ENCODE assay signal across 11 mouse cellular contexts in the genomic region with DNA sequence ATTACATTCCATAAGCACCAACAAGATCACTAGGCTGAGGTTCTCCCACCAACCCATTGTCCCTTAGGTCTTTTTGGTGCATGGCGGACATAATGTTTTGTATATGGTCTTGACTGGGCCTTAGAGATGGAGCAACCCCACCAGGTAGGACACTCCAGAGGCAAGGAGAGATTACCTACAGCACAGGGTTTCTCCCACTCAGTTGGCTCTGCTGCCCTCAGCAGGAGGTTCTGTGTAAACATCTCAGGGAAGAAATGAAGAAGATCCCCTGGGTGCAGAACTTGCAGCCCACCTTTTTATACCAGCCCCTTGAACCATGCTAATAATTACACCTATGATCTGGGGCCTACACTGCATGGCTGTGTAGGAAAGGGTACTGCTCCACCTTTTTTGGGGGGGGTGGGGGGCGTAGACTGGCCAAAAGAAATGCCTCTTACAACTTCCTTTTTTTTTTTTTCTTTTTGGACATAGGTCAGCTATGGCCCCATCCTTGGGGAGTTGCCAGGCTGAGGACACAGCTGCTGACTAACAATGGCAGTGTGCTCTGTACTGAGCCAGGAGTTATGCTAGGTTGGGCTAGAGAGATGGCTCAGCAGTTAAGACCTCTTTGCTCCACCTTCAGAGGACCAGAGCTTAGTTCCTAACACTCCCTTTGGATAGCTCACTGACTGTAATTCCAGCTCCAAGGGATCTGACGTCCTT. TPM values are rescaled to one million over a fixed set of nuclear protein-coding genes. Genes with fewer than 3 reads are reported as not detected.
A peak's percentile ranks its signal among the peaks of the same experiment; 100 is the strongest.
DNase-seq lines count a peak whose midpoint lies in the region; ATAC-seq and TF ChIP-seq lines count a peak whose summit lies in the region.
"Had no signal": no experiment of that assay in that cellular context is flagged by ENCODE, and none has a peak within 500 bp of the region (broad histone marks: within the 10 kb centered on the region; RNA-seq: fewer than 3 reads in every experiment).

No protein-coding gene starts in this region.

- no peak overlapping the region for H3K27ac ChIP-seq in heart, embryonic 15.5 days
- no peak overlapping the region for H3K27ac ChIP-seq in heart, embryonic 10.5 days
- H3K27ac ChIP-seq in liver, embryonic 14.5 days: no peak overlapping the region
- peak overlapping the region; percentile 9 for H3K27ac ChIP-seq in macrophage
- no peak overlapping the region for H3K27ac ChIP-seq in forebrain, embryonic 10.5 days
- H3K27ac ChIP-seq: embryonic facial prominence, embryonic 13.5 days; midbrain, embryonic 12.5 days had no signal

- no peaks in the 10 kb centered on the region for H3K9me3 ChIP-seq in heart, embryonic 15.5 days (replicated peaks)
- no peaks in the 10 kb centered on the region for H3K9me3 ChIP-seq in heart, embryonic 10.5 days
- no peaks in the 10 kb centered on the region for H3K9me3 ChIP-seq in liver, embryonic 14.5 days (ENCODE audit: control insufficient read depth, low read length)
- H3K9me3 ChIP-seq in forebrain, embryonic 10.5 days: no peaks in the 10 kb centered on the region
- H3K9me3 ChIP-seq: embryonic facial prominence, embryonic 13.5 days; midbrain, embryonic 12.5 days had no signal

- TF ChIP-seq EP300 in liver, embryonic 14.5 days (IDR thresholded peaks at IDR 0.05; ENCODE audit: low read depth): no peak

- H3K36me3 ChIP-seq in heart, embryonic 15.5 days: no peaks in the 10 kb centered on the region
- no peaks in the 10 kb centered on the region for H3K36me3 ChIP-seq in heart, embryonic 10.5 days
- H3K36me3 ChIP-seq in liver, embryonic 14.5 days (replicated peaks; ENCODE audit: control insufficient read depth, insufficient read depth, low read depth): no peaks in the 10 kb centered on the region
- H3K36me3 ChIP-seq in macrophage (ENCODE audit: inconsistent target): no peaks in the 10 kb centered on the region
- H3K36me3 ChIP-seq in forebrain, embryonic 10.5 days (replicated peaks): no peaks in the 10 kb centered on the region
- H3K36me3 ChIP-seq: midbrain, embryonic 12.5 days had no signal

- no peaks in the 10 kb centered on the region for H3K79me2 ChIP-seq in macrophage (ENCODE audit: inconsistent target)

- no peak overlapping the region for H3K4me2 ChIP-seq in heart, embryonic 15.5 days
- H3K4me2 ChIP-seq in liver, embryonic 14.5 days (ENCODE audit: low read depth): no peak overlapping the region
- H3K4me2 ChIP-seq: embryonic facial prominence, embryonic 13.5 days; midbrain, embryonic 12.5 days had no signal

- peaks cover 4% of the 10 kb centered on the region for H3K4me1 ChIP-seq in heart, embryonic 15.5 days (replicated peaks)
- no peaks in the 10 kb centered on the region; the same call in 1 of the 2 replicates for H3K4me1 ChIP-seq in heart, embryonic 10.5 days
- H3K4me1 ChIP-seq in liver, embryonic 14.5 days (replicated peaks; ENCODE audit: control insufficient read depth in 2 of 2, insufficient read depth in 2 of 2, low read length in 1 of 2): no peaks in the 10 kb centered on the region
- no peaks in the 10 kb centered on the region for H3K4me1 ChIP-seq in forebrain, embryonic 10.5 days
- H3K4me1 ChIP-seq: embryonic facial prominence, embryonic 13.5 days; midbrain, embryonic 12.5 days had no signal

- 0 out of 2 replicates have a peak, but pooled peaks have one; percentile 10 for TF ChIP-seq CTCF in liver, embryonic 14.5 days (IDR thresholded peaks at IDR 0.05; ENCODE audit: low read depth)

- 0 out of 2 replicates have a peak, but pooled peaks have one; percentile 6 for ATAC-seq in heart, embryonic 15.5 days (replicated peaks; ENCODE audit: insufficient number of reproducible peaks, insufficient read depth, low FRiP score, low read depth)
- no peak for ATAC-seq in liver, embryonic 14.5 days (ENCODE audit: insufficient read depth)
- ATAC-seq: inflammation-experienced regulatory T-cells, adult 6 months had no signal

- H3K4me3 ChIP-seq in heart, embryonic 15.5 days: no peak overlapping the region
- H3K4me3 ChIP-seq in heart, embryonic 10.5 days: no peak overlapping the region
- no peak overlapping the region for H3K4me3 ChIP-seq in liver, embryonic 14.5 days (ENCODE audit: insufficient read depth in 1 of 2, low read depth in 2 of 2, low read length in 2 of 2)
- H3K4me3 ChIP-seq in macrophage (ENCODE audit: inconsistent target): no peak overlapping the region
- no peak overlapping the region for H3K4me3 ChIP-seq in forebrain, embryonic 10.5 days
- H3K4me3 ChIP-seq: embryonic facial prominence, embryonic 13.5 days; midbrain, embryonic 12.5 days had no signal

- no peaks in the 10 kb centered on the region for H3K27me3 ChIP-seq in heart, embryonic 15.5 days
- no peaks in the 10 kb centered on the region for H3K27me3 ChIP-seq in heart, embryonic 10.5 days (ENCODE audit: insufficient read depth, poor library complexity, severe bottlenecking)
- H3K27me3 ChIP-seq in liver, embryonic 14.5 days (ENCODE audit: control insufficient read depth, insufficient read depth, low read length): no peaks in the 10 kb centered on the region
- H3K27me3 ChIP-seq in forebrain, embryonic 10.5 days (ENCODE audit: poor library complexity, severe bottlenecking): no peaks in the 10 kb centered on the region
- H3K27me3 ChIP-seq: embryonic facial prominence, embryonic 13.5 days; midbrain, embryonic 12.5 days had no signal

- DNase-seq in heart, embryonic 10.5 days (ENCODE audit: low spot score): no peak
- DNase-seq in liver, embryonic 14.5 days (ENCODE audit: low read depth in 3 of 3, low spot score in 3 of 3): no peak
- DNase-seq in liver: no peak
- peak; percentile 76 for DNase-seq in adrenal gland, postnatal 14 days
- DNase-seq in forebrain, embryonic 10.5 days (ENCODE audit: extremely low spot score, low spot score): no peak
- no peak for DNase-seq in layer of hippocampus, adult 18-20 months (ENCODE audit: low spot score in 2 of 2)

- no peak overlapping the region for H3K9ac ChIP-seq in heart, embryonic 15.5 days
- no peak overlapping the region for H3K9ac ChIP-seq in liver, embryonic 14.5 days (replicated peaks)
- H3K9ac ChIP-seq: embryonic facial prominence, embryonic 13.5 days; midbrain, embryonic 12.5 days had no signal

- WGBS in heart, embryonic 15.5 days: 70% methylated on average over 3 of the region's 3 CpGs
- WGBS in heart, embryonic 10.5 days: 71% methylated on average over 3 of the region's 3 CpGs
- WGBS in liver, embryonic 14.5 days (ENCODE audit: insufficient replicate concordance): 50% methylated on average over 3 of the region's 3 CpGs
- WGBS in macrophage (ENCODE audit: missing documents): 58% methylated on average over 3 of the region's 3 CpGs
- 92% methylated on average over 3 of the region's 3 CpGs for WGBS in forebrain, embryonic 10.5 days

RNA-seq across cellular contexts. Expression of gene Olfml2a, which starts 12.8 kb away (rescaled TPM):
- 7.2 and 11.5 TPM in 2 replicates for polyA plus RNA-seq in heart, embryonic 15.5 days (2015; fragmentation: Nextera tagmentation; extraction: Ambion mirVana)
- 2.1 and 3.0 TPM in 2 replicates for polyA plus RNA-seq in heart, embryonic 10.5 days (2016; fragmentation: Nextera tagmentation; extraction: Ambion mirVana)
- 0.02 and 0.07 TPM in 2 replicates for polyA plus RNA-seq in liver, embryonic 14.5 days (2012; rRNA removed)
- polyA plus RNA-seq in liver, embryonic 14.5 days (2014; fragmentation: Nextera tagmentation; extraction: Ambion mirVana): 0.06 and 0.10 TPM in 2 replicates
- 13.5 and 17.8 TPM in 2 replicates for total RNA-seq in adrenal gland, postnatal 14 days (2021)
- under 1 TPM in 1 of 26 experiments, not detected in 25; 0.47 TPM for total RNA-seq in macrophage (2018; cell fraction: chromatin; rRNA removed)
- under 1 TPM in 8 of 26 experiments, not detected in 18; under 0.01 to 0.05 (median 0.03) TPM for total RNA-seq in macrophage (2018; cell fraction: cytosol; rRNA removed)
- total RNA-seq in macrophage (2018; cell fraction: nucleus; rRNA removed): under 1 TPM in 3 of 26 experiments, not detected in 23; 0.08 to 0.22 (median 0.12) TPM
- polyA plus RNA-seq in macrophage (2018): 0.04 TPM in 1 of 3 replicates, not detected in the others
- polyA plus RNA-seq in forebrain, embryonic 10.5 days (2016; fragmentation: Nextera tagmentation; extraction: Ambion mirVana): 1.2 and 1.7 TPM in 2 replicates
- 1 to 10 TPM; 1.2 to 1.3 TPM for total RNA-seq in layer of hippocampus, adult 18-20 months (2021)

RNA-seq across cellular contexts. Expression of gene Nr6a1, which starts 17.1 kb away (rescaled TPM):
- 0.39 and 0.68 TPM in 2 replicates for polyA plus RNA-seq in heart, embryonic 15.5 days (2015; fragmentation: Nextera tagmentation; extraction: Ambion mirVana)
- polyA plus RNA-seq in heart, embryonic 10.5 days (2016; fragmentation: Nextera tagmentation; extraction: Ambion mirVana): 2.1 and 4.5 TPM in 2 replicates
- 1.2 and 1.3 TPM in 2 replicates for polyA plus RNA-seq in liver, embryonic 14.5 days (2012; rRNA removed)
- 0.86 and 0.90 TPM in 2 replicates for polyA plus RNA-seq in liver, embryonic 14.5 days (2014; fragmentation: Nextera tagmentation; extraction: Ambion mirVana)
- 4.5 and 7.7 TPM in 2 replicates for total RNA-seq in adrenal gland, postnatal 14 days (2021)
- total RNA-seq in macrophage (2018; cell fraction: chromatin; rRNA removed): 10 to 100 TPM in 22 of 26 experiments, 1 to 10 TPM in 4; 6.7 to 31.8 (median 16.7) TPM
- total RNA-seq in macrophage (2018; cell fraction: cytosol; rRNA removed): 1 to 10 TPM in 21 of 26 experiments, under 1 TPM in 5; 0.54 to 2.1 (median 1.6) TPM
- total RNA-seq in macrophage (2018; cell fraction: nucleus; rRNA removed): 10 to 100 TPM in 12 of 26 experiments, 1 to 10 TPM in 14; 4.3 to 20.5 (median 9.1) TPM
- polyA plus RNA-seq in macrophage (2018): 1.0 to 1.4 TPM (median 1.3 TPM) in 3 replicates
- polyA plus RNA-seq in forebrain, embryonic 10.5 days (2016; fragmentation: Nextera tagmentation; extraction: Ambion mirVana): 4.2 and 4.8 TPM in 2 replicates
- total RNA-seq in layer of hippocampus, adult 18-20 months (2021): 1 to 10 TPM; 7.2 to 8.5 TPM

RNA-seq across cellular contexts. Expression of gene Wdr38, which starts 52.7 kb away (rescaled TPM):
- 0.99 and 1.1 TPM in 2 replicates for polyA plus RNA-seq in heart, embryonic 15.5 days (2015; fragmentation: Nextera tagmentation; extraction: Ambion mirVana)
- 0.89 and 1.4 TPM in 2 replicates for polyA plus RNA-seq in heart, embryonic 10.5 days (2016; fragmentation: Nextera tagmentation; extraction: Ambion mirVana)
- 0.29 and 0.42 TPM in 2 replicates for polyA plus RNA-seq in liver, embryonic 14.5 days (2012; rRNA removed)
- polyA plus RNA-seq in liver, embryonic 14.5 days (2014; fragmentation: Nextera tagmentation; extraction: Ambion mirVana): 0.29 and 0.58 TPM in 2 replicates
- total RNA-seq in adrenal gland, postnatal 14 days (2021): 0.22 and 0.45 TPM in 2 replicates
- total RNA-seq in macrophage (2018; cell fraction: chromatin; rRNA removed): 1 to 10 TPM in 21 of 26 experiments, under 1 TPM in 5; 0.50 to 6.7 (median 1.6) TPM
- total RNA-seq in macrophage (2018; cell fraction: cytosol; rRNA removed): 1 to 10 TPM in 3 of 26 experiments, under 1 TPM in 23; 0.14 to 1.4 (median 0.40) TPM
- total RNA-seq in macrophage (2018; cell fraction: nucleus; rRNA removed): 1 to 10 TPM in 24 of 26 experiments, under 1 TPM in 2; 0.41 to 8.3 (median 2.4) TPM
- polyA plus RNA-seq in macrophage (2018): 0.09 to 1.3 TPM (median 0.66 TPM) in 3 replicates
- polyA plus RNA-seq in forebrain, embryonic 10.5 days (2016; fragmentation: Nextera tagmentation; extraction: Ambion mirVana): 1.7 and 1.9 TPM in 2 replicates
- total RNA-seq in layer of hippocampus, adult 18-20 months (2021): under 1 TPM; 0.71 to 0.79 TPM
